Mouse (Mus musculus) lung, postnatal 10 days (tissue): ENCODE results near the gene Olfr1048.
"Not testable (repeated sequence)": the region's sequence is repeated elsewhere in the genome, so short reads cannot be mapped to it uniquely, and the experiment has no call there.

ENCODE experiments used
- DNase-seq: peaks from one replicate; pipeline ENCODE4 v3.0.0; 2021

The Olfr1048 gene

DNA sequence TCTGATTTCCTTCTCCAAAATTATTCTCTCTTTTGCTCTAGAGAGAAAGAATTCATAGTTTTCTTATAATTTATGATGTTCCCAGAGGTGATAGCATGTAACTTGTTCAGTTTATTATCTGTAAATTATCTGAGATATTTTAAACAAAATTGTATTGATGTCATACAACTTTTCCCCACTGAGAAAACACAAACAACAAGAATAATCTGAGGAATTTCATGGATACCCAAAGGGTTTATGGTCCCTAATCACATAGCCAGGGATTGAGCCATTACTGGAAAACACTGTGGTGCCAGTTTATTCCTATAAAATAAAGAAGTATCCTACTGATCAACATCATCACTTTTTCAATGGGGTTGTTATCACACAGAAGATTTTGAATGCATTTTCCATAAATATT, at the start of gene Olfr1048:
Olfr1048 (minus strand) TSS at position 101 of the 400 bp plus-strand sequence.
- DNase-seq = no peak

DNA sequence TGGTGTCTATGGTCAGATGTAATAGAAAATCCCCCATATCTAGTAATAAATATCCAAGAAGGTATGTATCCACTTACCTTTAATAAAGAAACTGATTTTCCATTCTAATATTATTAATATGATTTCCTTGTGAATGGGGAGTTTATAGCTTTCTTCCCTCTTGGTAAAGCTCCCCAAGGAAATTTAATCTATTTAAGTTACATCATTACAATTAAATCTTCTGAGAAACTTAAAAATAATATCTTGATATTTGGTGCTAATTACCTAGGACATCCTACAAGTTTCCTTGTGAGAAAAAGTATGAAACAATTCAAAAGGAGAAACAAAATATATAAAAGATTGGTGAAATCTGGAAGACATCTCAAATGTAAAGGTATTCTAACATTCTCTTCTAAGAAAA, 38.9 kb upstream of the Olfr1048 start, which contains the start of gene Olfr1051:
Olfr1051 (minus strand) TSS at position 101 of the 400 bp plus-strand sequence.
- not testable (repeated sequence) for DNase-seq

- DNase-seq = not testable (repeated sequence)
Observed at GRCm38 (mm10) chr2:86258228-86258627, 18.1 kb upstream of the Olfr1048 start, which contains the start of gene Olfr1049. Gene Olfr1049, minus strand, starts transcription at chr2:86258328.

DNA sequence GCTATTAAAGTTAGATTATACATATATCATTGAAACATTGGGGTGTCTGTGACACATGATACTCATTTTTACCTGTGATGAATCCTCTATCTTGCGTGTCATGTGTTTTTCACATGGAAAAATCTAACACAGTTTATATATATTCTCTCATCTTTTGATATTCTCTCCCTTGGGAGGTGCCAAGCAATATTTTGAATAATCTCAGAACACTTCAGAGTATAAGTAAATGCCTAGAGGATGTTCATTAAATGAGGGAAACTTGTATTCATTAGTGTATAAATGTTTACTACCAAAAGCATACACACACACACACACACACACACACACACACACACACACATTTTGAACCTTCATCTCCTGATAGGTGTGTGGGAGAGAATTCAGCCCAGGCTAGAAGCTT, 8.8 kb downstream of the Olfr1048 start, which contains the start of gene Olfr1047:
Olfr1047 (minus strand) TSS at position 101 of the 400 bp plus-strand sequence.
- no peak for DNase-seq

DNA sequence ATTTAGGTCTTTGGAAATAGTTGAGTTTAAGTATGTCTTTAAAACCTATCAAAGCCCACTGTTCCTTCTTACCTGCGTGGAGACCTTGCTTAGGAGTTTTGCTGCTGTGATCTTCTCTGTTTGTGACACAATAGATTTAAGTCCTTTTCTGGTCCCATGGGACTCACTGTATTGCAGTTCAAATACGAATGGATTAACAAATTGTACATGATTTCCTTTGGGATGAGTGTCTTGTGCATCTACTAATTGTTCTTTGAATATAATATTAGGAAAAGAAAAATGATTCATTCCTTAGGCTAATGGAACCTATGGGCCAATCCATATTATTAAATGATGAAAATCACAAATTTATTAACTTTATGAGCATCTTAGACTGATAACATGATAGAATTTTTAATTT, 20.9 kb downstream of the Olfr1048 start, which contains the start of gene Olfr1046:
Olfr1046 (minus strand) TSS at position 101 of the 400 bp plus-strand sequence.
- DNase-seq = no peak

- no peak for DNase-seq
Observed at GRCm38 (mm10) chr2:86202909-86203308, 37.2 kb downstream of the Olfr1048 start, which contains the start of gene Olfr1045. Gene Olfr1045, minus strand, starts transcription at chr2:86203009.

- DNase-seq = no peak
Observed at GRCm38 (mm10) chr2:86195863-86196262, 44.2 kb downstream of the Olfr1048 start.

DNA sequence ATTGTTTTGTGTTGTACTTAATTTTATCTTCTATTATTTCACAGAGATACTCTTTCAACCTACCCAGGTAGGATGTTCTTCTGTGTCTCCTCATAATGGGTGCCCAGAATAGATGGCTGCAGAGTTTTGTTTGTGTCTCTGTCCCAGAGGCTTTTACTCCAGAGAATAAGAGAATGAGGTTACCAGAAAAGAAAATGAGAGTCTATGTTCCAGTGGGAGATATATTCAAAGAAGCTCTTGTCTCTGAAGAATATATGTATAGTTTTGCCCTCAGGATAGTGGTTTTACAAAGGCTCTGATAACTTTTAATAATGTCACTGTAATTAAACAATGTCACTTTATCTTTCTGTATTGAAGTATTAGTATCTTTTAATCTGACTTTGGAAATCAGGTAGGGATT, 54.5 kb downstream of the Olfr1048 start, which contains the start of gene Olfr52:
Olfr52 (minus strand) TSS at position 101 of the 400 bp plus-strand sequence.
- DNase-seq = no peak
